Mouse (Mus musculus): Measurements from ENCODE around the gene Clmp. TPM values are rescaled to one million over a fixed set of nuclear protein-coding genes. Genes with fewer than 3 reads are reported as not detected.
"Not testable (repeated sequence)": the region's sequence is repeated elsewhere in the genome, so short reads cannot be mapped to it uniquely, and the experiment has no call there.

The Clmp gene
- total RNA-seq, 2 experiments from 2014 or later, result 116 to 135 TPM

DNA sequence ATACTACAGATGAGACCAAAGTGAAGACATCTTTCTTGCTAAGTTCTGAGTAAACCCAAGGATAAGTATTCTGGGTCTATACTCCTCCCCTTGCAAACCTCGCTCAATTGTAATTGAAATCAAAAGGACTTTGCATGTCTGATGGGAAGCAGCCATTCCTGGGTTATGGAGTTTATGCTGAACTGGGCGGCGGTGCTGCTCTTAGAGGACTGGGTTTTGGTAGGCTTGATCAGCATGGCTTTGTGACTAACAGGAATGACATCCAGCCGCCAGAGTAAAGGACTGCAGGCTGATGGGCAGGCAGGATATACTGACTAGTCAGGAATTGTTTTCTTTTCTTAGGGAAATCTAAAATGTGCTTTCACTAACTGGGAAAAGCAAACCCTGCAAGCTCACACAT lies 82.2 kb downstream of the Clmp start:
- no peak for DNase-seq
- intact Hi-C loops (cut with DNase I), result no loop called here

DNA sequence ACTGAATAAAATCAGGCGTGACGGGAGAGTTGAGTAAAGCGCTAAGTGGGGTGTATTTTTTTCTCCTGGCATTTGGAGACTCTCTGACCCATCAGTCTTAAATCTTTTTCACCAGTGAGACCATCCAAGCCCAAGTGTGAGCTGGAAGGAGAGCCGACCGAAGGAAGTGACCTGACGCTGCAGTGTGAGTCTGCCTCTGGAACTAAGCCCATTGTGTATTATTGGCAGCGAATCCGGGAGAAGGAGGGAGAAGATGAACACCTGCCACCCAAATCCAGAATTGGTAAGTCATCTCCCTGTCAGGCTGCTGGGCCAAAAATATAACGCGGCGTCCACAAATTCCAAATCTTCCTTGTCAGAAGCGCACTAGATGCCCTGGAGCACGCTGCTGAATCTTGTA lies 86.5 kb downstream of the Clmp start:
- intact Hi-C loops (cut with DNase I), result no loop called here
- peak; percentile 63 for DNase-seq

DNA sequence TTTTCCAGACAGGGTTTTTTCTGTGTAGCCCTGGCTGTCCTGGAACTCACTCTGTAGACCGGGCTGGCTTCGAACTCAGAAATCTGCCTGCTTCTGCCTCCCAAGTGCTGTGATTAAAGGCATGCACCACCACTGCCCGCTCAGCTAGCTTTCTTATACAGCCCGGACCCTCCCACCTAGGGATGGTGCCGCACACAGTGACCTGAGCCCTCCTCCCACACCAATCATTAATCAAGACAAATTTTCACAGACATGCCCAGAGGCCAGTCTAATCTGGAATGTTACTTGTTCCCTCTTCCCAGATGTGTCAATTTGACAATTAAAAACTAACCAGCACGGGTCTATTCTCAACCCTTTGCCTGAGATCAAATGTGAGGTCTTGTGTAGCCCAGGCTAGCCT lies 87.4 kb downstream of the Clmp start:
- intact Hi-C loops (cut with DNase I); DNase-seq: not testable (repeated sequence)

DNA sequence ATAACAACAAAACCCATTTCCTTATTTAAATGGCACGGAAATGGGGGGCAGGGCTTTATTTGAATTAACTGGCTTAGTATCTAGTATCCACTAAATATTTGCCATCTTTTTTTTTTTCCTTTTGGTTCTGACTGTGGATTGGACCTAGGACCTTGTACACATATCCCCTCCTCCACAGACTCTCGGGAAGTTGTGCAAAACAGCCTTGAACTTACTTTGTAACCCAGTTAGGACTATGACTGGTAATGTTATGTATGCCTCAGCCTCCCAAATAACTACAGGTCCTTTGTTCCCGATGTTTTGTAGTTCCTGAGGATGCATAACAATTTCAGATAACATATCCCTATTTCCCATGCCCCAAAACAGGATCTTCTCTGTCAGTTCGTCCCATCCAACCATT lies 88.1 kb downstream of the Clmp start:
- intact Hi-C loops (cut with DNase I), result no loop called here

DNA sequence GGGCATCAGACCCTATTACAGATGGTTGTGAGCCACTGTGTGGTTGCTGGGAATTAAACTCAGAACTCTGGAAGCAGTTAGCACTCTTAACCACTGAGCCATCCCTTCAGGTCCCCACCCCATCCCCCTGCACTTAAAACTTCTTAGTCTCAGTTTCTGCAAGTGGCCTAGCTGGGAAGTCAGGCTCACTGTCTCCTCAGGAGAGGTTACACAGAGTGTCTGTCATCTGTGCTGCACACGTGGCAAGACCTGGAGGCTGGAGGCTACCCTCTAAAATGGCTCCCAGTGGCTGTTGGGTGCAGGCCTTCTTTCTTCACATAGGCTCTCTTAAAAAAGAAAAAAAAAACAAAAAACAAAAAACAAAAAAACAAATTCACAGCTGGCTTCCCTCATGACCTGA lies 90.3 kb downstream of the Clmp start:
- intact Hi-C loops (cut with DNase I), result no loop called here
- DNase-seq, result no peak

More for the DNA sequence above, 88.1 kb downstream of the Clmp start:
- no peak for DNase-seq

DNA sequence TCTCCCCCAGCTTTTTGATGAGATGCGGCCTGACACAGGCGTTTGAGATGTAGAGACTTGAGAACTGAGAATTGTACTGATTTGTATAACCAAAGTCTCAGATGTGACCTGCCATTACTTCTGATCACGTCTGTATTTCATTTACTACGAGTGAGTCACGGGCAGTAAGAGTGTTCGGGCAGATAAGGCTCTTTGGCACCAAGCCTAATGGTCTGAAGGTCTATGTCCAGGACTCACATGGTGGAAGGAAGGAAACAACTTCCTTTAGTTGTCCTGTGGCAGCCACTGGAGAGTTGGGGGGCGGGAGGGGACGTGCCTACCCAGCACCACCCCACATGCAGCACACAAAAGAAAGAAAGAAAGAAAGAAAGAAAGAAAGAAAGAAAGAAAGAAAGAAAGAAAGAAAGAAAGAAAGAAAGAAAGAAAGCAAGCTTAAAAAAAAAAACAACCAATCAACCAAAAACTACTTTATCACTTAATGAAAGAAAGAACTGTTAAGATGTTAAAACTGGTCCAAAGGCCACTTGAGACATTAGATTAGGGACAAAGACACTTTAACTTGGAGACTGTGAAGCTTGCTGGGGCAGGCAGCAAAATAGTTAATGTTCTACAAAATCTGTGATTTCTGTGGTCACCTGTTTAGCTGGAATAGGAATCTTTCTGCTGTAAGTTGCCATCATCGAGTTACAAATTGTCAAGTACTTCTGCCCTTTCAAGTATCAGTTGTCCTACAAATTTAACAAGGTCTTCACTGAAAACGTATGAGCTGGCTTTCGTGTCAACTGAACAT lies 90.9 kb downstream of the Clmp start:
- DNase-seq, result no peak
- intact Hi-C loops (cut with DNase I), result no loop called here

DNA sequence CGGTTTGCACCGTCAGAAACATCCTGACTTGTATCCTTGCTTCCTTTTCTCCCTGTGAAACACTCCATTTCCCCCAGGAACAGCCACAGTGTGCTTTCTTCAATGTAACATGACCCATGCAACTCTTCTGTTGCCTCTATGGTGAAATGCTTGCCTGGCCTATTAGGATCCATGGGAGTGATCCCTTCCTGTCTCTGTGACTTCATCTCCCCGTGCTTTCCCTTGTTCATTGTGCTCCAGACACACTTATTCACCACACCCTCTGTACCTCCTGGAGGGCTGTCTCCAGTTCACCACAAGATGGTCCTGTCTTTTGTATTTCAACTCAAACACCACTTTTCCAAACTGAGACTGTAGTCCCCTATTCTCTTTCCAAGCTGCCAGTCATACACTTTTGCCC lies 94.3 kb downstream of the Clmp start:
- DNase-seq, result no peak
- intact Hi-C loops (cut with DNase I), result no loop called here

DNA sequence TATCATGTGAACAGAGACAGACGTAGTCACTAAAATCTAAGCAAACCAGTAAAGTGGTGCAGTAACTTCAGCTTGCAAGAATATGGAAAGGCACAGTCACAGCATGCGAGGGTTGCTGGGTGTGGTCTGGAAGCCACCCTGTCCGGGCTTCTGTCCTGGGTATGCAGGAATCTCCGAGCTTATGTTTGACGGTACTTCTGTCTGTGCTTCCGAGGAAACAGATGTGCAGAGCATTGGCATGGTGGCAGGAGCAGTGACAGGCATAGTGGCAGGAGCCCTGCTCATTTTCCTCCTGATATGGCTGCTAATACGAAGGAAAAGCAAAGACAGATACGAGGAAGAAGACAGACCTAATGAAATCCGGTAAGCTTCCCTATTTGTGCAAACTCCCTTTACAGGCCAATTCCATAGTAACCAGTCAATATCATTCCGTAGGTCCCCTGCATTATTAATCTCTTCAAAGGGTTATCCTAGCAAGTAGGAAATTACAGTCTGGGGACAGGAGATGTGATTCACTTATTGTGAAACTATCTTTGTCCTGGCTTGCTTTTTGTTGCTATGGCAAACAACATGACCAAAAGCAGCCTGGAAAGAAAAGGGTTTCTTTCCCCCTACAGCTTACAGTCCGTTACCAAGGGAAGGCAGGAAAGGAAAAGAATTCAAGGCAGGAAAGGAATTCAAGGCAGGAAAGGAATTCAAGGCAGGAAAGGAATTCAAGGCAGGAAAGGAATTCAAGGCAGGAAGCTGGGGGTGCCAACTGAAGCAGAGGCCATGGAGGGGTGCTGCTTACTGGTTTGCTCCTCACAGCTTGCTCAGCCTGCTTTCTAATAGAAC lies 95.3 kb downstream of the Clmp start:
- intact Hi-C loops (cut with DNase I), result no loop called here

DNA sequence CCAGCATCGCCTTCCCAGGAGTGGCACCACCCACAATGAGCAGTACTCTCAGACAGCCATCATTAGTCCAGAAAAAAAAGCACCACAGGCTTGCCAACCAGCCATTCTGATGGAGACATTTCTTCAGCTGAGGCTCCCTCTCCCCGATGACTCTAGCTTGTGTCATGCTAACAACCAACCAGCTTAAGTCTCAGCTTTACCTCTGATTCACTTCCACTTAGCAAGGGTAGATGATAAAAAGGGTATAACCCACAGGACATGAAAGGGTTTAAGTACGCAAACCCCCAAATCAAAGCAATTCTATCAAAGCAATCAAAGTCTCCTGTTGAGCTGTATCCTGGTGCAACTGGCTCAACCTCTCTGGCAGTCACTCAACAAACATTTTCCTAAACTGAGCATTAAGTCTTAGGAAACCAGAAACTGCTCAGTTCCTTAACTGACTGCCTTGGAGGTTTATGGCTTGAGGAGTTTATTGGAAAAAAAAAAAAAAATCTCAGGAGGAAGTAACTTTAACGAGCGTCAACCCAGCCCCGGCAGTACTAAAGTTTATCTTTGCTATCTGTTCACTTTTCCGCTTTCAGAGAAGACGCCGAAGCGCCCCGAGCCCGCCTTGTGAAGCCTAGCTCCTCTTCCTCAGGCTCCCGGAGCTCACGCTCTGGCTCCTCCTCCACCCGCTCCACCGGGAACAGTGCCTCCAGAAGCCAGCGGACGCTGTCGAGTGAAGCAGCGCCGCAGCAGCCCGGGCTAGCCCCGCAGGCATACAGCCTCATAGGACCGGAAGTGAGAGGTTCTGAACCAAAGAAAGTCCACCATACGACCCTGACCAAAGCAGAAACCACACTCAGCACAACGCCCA lies 96.2 kb downstream of the Clmp start:
- DNase-seq, result no peak

More for the DNA sequence above, 95.3 kb downstream of the Clmp start:
- DNase-seq, result no peak

DNA sequence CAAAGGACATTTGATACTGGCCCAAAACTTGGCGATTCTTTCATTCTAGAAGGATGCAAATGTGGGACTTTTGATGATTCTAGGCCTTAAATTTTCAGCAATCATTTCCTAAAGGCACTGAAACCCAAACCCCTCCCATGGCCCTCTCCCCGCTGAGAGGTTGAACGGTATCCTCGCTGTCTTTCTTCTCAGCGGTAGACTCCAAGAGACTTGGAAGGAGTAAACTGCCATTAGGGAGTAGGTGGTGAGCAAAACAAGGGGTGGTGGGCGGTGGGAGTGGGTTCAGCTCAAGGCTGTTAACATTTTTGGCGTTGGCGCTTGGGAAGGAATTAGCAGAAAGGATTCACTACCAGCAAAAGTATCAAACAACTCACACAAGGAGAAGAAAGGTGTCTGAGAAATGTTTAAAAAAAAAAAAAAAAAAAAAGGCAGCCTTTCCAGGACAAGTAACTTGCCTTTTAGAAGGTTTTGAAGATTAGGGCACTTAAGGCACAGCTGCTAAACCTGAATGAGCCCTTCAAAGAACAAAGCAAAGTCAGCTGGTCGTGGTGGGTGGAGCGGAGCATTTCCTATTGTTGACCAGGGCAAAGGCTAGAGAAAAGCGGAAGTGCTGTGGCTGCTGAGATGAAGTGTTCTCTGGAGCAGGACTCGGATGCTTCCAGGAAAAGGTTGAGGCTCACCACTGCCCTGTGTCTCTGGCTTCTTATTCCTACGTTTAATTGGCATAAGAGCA lies 98.0 kb downstream of the Clmp start:
- DNase-seq, result no peak

More for the DNA sequence above, 96.2 kb downstream of the Clmp start:
- intact Hi-C loops (cut with DNase I), result no loop called here

DNA sequence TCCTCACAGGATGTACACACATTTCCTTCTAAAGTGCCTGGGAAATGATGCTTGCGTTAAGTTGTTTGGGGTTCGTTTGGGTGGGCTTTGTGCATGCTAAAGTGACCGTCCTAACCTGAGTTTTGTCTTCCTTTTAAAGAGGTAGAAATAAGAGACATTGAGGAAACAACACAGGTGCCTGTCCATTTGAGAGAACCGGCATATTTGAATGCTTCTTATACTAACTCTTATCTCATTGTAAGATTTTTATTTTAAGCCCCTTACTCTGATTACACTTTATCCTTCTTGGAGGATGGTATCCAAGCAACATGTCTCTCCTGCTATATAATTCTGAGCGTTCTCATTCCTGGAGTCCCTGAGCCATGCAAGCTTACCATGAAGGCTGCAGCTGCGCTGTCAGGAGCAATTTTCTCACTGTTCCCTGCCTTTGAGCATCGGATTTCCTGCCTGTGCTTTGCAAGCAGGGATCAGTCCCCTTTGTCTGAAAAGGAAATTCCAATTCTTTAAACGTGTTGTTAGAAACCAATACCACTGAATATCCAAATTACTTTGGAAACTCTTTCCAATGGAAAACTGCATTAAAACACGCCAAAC lies 98.7 kb downstream of the Clmp start:
- intact Hi-C loops (cut with DNase I), result no loop called here
- no peak for DNase-seq

More for the DNA sequence above, 98.0 kb downstream of the Clmp start:
- intact Hi-C loops (cut with DNase I), result no loop called here

DNA sequence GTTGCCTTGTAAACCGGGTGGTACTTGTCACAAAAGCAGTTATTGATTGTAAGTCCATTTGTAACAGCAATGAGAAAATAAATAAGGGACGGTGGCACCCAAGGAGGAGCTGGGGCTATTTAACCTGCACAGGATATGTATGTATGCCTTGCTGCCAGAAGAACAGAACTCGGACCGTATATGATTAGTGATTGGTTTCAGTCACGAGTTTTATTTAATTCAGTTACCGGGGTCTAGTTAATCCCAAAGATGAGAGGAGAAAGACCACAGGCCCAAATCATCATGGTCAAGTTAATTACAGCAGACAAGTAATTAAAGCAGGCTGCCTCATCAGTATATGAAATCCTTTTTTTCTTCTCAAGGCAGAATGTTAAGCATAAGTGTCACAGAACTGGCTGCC lies 99.7 kb downstream of the Clmp start:
- DNase-seq, result no peak
- intact Hi-C loops (cut with DNase I), result no loop called here

DNA sequence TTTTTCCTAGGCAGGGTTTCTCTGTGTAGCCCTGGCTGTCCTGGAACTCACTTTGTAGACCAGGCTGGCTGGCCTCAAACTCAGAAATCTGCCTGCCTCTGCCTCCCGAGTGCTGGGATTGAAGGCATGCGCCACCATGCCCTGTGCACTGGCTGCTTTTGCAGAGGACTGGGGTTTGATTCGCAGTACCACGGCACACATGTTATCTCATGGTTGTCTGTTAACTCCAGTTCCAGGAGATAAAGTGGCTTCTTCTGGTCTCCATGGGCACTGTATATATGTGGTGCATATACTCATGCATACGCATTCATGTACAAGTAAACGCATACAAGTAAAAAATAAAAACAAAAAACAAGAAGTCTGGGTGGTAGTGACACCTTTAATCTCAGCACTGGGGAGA lies 101.1 kb downstream of the Clmp start:
- DNase-seq; intact Hi-C loops (cut with DNase I): not testable (repeated sequence)

DNA sequence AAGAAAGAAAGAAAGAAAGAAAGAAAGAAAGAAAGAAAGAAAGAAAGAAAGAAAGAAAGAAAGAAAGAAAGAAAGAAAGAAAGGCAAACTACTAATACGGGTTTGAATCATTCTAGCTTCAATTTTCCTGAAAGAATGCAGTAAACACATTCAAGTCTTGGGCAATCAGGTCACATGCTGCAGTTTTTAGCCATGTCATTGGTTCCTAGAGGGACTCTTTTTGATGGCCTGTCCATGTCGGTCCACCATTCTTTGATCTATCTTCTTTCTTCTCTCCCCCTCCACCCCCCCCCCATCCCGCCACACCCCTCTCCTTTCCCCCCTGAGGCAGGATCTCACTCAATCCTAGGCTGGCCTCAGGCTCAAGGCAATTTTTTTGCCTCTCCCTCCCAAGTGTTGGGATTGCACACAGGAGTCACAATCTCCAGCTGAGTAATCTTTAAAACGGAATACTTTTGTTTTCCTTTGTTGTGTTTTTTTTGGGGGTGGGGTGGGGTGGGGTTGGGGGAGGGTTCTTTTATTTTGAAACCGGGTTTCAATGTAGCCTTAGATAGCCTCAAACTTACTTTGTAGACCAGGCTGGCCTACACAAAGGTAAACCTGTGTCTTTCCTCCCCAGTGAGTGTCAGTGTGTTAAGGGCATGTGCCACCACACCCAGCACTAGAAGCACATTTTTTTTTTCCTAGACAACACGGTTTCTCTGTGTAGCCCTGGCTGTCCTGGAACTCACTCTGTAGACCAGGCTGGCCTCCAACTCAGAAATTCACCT lies 106.3 kb downstream of the Clmp start:
- intact Hi-C loops (cut with DNase I), result no loop called here
- DNase-seq, result no peak

DNA sequence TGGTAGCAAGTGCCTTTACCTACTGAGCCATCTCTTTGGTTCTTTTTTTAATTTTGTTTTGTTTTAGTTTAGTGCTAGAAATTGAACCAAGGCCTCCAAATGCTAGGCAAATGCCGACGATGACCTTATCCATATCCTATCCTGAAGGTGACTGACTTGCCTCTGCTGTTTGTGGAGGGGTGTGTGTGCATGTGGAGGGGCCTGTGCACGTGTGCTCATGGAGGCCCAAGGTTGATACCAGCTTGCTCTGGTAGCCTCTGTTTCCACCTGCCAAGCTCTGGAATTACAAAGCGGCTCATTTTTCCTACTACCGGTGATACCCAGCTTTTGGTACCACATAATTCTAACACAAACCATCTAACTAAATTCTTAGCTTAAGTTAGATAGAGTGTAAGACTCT lies 107.8 kb downstream of the Clmp start:
- no peak for DNase-seq
- intact Hi-C loops (cut with DNase I), result no loop called here

DNA sequence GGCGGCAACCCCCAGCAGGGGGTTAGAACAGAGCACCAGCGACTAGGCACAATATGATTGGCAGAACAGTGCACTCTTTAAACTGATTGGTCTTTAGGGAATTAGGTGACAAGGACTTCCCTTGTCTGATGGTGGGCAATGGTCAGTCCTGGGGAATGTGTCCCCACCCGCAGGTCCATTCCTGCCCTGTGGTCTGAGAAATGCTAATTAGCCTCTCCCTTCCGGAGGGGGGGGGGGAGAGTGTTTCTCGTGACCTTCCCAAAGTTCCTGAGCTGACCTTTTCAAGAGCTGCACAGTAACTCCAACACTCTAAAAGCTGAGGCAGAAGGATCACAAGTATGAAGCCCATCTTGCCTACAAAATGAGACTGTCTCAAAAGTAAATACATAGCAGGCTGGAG lies 108.5 kb downstream of the Clmp start:
- DNase-seq, result no peak
- intact Hi-C loops (cut with DNase I), result no loop called here

DNA sequence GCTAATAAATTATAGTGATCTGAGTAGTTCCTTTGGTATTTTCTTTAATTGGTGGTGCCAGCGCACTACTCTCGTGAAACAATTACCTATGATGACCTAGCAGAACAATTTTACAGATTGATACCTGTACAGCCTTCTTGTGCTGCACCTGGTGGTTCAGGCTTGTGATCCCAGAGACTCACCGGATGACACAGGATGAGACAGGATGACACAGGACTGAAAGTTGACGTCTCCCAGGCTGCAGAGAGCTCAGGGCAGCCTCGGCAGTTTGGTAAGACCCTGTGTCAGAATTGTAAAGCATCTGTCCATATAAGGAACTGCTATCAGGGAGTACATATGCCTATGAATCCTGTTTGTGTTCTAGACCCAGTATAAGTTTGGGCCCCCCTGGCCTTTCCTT lies 109.2 kb downstream of the Clmp start:
- intact Hi-C loops (cut with DNase I), result no loop called here
- no peak for DNase-seq

DNA sequence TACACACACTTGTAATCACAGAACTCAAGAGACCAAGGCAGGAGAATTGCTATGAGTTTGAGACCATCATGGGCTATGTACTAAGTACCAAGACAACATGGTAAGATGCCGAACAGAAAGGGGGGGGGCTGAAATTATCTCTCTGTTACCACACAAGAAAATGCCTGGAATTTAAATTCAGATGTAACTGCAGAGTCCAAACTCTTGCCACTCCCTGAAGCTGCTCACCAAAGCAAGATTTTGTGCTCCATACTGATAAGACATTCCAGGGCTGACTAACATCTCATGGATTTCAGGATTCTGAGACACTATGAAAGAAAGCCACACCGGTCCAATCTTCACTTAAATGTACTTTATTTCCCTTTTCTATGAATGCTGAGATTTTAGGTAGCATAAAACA lies 109.8 kb downstream of the Clmp start:
- intact Hi-C loops (cut with DNase I), result no loop called here
- no peak for DNase-seq

DNA sequence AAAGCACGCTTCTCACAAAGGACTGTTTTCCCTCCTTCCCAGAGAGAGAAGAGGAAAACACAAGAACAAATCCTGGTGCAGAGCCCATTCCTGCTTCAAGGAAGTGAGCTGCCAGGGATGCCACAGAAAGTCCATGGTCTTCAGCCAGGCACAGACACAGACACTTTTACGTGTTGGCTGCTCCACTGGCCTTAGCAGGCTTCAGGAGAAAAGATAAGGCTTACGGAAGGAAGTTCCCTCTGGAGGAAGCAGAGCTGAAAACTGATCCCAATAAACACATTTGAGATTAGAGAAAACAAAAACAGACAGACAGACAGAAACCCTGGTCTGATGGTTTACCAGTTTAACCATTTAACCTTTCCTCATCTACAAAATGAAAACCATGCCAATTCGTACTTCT lies 110.3 kb downstream of the Clmp start:
- DNase-seq, result no peak
- intact Hi-C loops (cut with DNase I), result no loop called here

Data from left cerebral cortex, postnatal 4 days (tissue).